Mouse (Mus musculus): ENCODE results near the gene Scfd1.

DNA sequence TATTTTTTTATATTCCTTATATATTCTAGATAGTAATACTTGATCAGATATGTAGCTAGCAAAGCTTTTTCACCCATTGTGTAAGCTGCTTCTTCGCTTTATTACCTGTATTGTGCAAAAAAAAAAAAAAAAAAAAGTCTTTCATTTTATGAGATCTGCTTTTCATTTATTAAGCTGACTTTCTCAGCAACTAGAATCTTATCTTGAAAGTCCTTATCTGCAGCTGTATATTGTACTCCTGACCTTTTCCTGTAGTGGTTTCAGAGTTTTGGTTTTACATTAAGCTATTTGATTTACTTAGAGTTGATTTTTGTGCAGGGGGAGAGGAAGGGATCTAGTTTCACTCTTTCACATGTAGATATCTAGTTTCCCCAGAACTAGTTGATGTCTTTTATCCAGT is 40.3 kb upstream of the Scfd1 start:
- no peak for TF ChIP-seq CTCF (IDR thresholded peaks at IDR 0.05; ENCODE audit: control insufficient read depth, insufficient read depth, low read length)
- TF ChIP-seq POLR2A (IDR thresholded peaks at IDR 0.05; ENCODE audit: borderline replicate concordance, control insufficient read depth, low read depth, low read length): no peak
